Mouse (Mus musculus): ENCODE measurements around the gene Gm21994.
A peak's percentile ranks its signal among the peaks of the same experiment; 100 is the strongest.
"Not testable (repeated sequence)": the region's sequence is repeated elsewhere in the genome, so short reads cannot be mapped to it uniquely, and the experiment has no call there.

Gm21994 gene

GRCm38 (mm10) chr2:150255491-150255890 is at the start of gene Gm21994:
Gene Gm21994, minus strand, starts transcription at chr2:150255591.
- not testable (repeated sequence) for DNase-seq (ENCODE audit: low spot score in 2 of 2)

GRCm38 (mm10) chr2:150299096-150299495 is 43.7 kb upstream of the Gm21994 start:
- DNase-seq (ENCODE audit: low spot score in 2 of 2) = no peak

GRCm38 (mm10) chr2:150293669-150294068 is 38.3 kb upstream of the Gm21994 start:
- no peak for DNase-seq (ENCODE audit: low spot score in 2 of 2)

GRCm38 (mm10) chr2:150257291-150257690 is 1.9 kb upstream of the Gm21994 start, which contains the start of gene Gm14124:
Gene Gm14124, plus strand, starts transcription at chr2:150257517.
- not testable (repeated sequence) for DNase-seq (ENCODE audit: low spot score in 2 of 2)

GRCm38 (mm10) chr2:150256861-150257260 is 1.5 kb upstream of the Gm21994 start:
- DNase-seq (ENCODE audit: low spot score in 2 of 2) = not testable (repeated sequence)

GRCm38 (mm10) chr2:150243211-150243610 is 12.2 kb downstream of the Gm21994 start:
- DNase-seq (ENCODE audit: low spot score in 2 of 2) = no peak

- not testable (repeated sequence) for DNase-seq (ENCODE audit: low spot score in 2 of 2)
Measured at GRCm38 (mm10) chr2:150223263-150223662, 32.1 kb downstream of the Gm21994 start.

- DNase-seq (ENCODE audit: low spot score in 2 of 2) = not testable (repeated sequence)
Measured at GRCm38 (mm10) chr2:150218363-150218725, 37.0 kb downstream of the Gm21994 start.

- peak; percentile 35 to 63 for DNase-seq (ENCODE audit: low spot score in 2 of 2)
Measured at GRCm38 (mm10) chr2:150217600-150218362, 37.6 kb downstream of the Gm21994 start, which contains the start of gene Zfp937. Gene Zfp937, plus strand, starts transcription at chr2:150218073.

All from cerebellum, postnatal 4 days (tissue).